17 mouse cellular contexts compared by ENCODE assay signal in genomic region chr16:65378276-65378675, GRCm38 (mm10).
"Had no signal": no experiment of that assay in that cellular context is flagged by ENCODE, and none has a peak within 500 bp of the region (broad histone marks: within the 10 kb centered on the region; RNA-seq: fewer than 3 reads in every experiment).

No protein-coding gene starts in this region.

- ATAC-seq: hindbrain, postnatal 0 days; intestine, embryonic 16.5 days had no signal

- DNase-seq: gastrocnemius, adult 2 months; gastrocnemius, postnatal 10 days; gastrocnemius, postnatal 25 days; heart, adult 11 months; heart, adult 2 months; heart, postnatal 14 days; heart, postnatal 4 days; kidney, adult 11 months; kidney, adult 2 months; kidney, adult 9 months; kidney, postnatal 14 days; kidney, postnatal 36 days; layer of hippocampus, adult 9-11 months; liver; liver, embryonic 13.5 days had no signal
